Mouse (Mus musculus): Measurements from ENCODE around the gene Lrrc29.

DNA sequence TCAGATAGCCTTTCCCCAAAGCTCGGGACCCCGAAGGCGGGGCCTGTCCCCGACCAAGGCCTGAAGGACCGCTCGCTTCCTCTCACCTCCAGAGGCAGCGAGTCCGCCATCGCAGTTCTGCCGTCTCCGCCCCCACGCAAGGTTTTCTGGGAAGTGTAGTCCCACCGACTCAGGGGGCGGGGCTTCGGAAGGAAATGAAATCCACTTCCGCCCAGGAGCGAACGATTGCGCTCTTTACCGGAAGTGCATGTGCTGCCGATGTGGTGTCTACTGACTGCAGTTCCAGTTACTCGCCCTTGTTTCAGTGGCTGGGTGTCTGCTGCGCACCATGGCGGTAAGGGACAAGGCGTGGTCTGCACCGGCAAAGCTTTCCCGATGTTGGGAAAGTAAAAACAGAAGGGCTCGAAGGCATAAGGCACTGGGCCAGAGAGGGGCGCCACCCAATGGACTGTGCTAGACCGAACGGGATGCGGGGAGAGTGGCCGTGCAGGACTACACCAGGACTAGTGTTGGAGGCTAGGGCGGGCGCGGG, at the start of gene Lrrc29, which contains the start of gene Tmem208:
- TF ChIP-seq CTCF (conservative IDR thresholded peaks at IDR 0.05; ENCODE audit: insufficient read depth, insufficient read length, low read depth, low read length): peak; percentile 43
- TF ChIP-seq POLR2A (IDR thresholded peaks at IDR 0.05; ENCODE audit: low read depth, low read length): peak; percentile 77
